Mouse (Mus musculus): ENCODE measurements around the gene Tmcc1. TPM values are rescaled to one million over a fixed set of nuclear protein-coding genes. Genes with fewer than 3 reads are reported as not detected.

Tmcc1 gene
- polyA plus RNA-seq, 1 experiment: 24.4 TPM

GRCm38 (mm10) chr6:115989607-115990006, 203.7 kb downstream of the Tmcc1 start:
- H3K27me3 ChIP-seq (ENCODE audit: control insufficient read depth, insufficient read depth, low read length): no peaks in the 10 kb centered on the region
- H3K4me1 ChIP-seq (replicated peaks; ENCODE audit: control insufficient read depth, insufficient read depth, low read length): peaks cover 85% of the 10 kb centered on the region
- no peaks in the 10 kb centered on the region for H3K36me3 ChIP-seq (ENCODE audit: control insufficient read depth, insufficient read depth, low read length)
- peak overlapping the region; percentile 99 for H3K27ac ChIP-seq (ENCODE audit: control insufficient read depth, insufficient read depth, low read length)
- H3K4me3 ChIP-seq (ENCODE audit: control insufficient read depth, insufficient read depth, low read length): peak overlapping the region; percentile 37
- peak; percentile 20; the same call in 1 of the 2 replicates for TF ChIP-seq CTCF (IDR thresholded peaks at IDR 0.05; ENCODE audit: borderline replicate concordance, control insufficient read depth, extremely low read depth, insufficient read depth, low read length, poor library complexity)
- peak; percentile 49; the same call in 1 of the 2 replicates for TF ChIP-seq POLR2A (IDR thresholded peaks at IDR 0.05; ENCODE audit: control insufficient read depth, extremely low read depth, insufficient read depth, low read length, poor library complexity)
- 6% methylated on average over 4 of the region's 4 CpGs for WGBS
- peak; percentile 84 for DNase-seq

GRCm38 (mm10) chr6:115989032-115989431, 204.3 kb downstream of the Tmcc1 start:
- DNase-seq: peak; percentile 48
- peak overlapping the region; percentile 92 for H3K27ac ChIP-seq (ENCODE audit: control insufficient read depth, insufficient read depth, low read length)
- no peaks in the 10 kb centered on the region for H3K36me3 ChIP-seq (ENCODE audit: control insufficient read depth, insufficient read depth, low read length)
- TF ChIP-seq CTCF (IDR thresholded peaks at IDR 0.05; ENCODE audit: borderline replicate concordance, control insufficient read depth, extremely low read depth, insufficient read depth, low read length, poor library complexity): no peak
- no peak for TF ChIP-seq POLR2A (IDR thresholded peaks at IDR 0.05; ENCODE audit: control insufficient read depth, extremely low read depth, insufficient read depth, low read length, poor library complexity)
- peak overlapping the region; percentile 31 for H3K4me3 ChIP-seq (ENCODE audit: control insufficient read depth, insufficient read depth, low read length)
- H3K27me3 ChIP-seq (ENCODE audit: control insufficient read depth, insufficient read depth, low read length): no peaks in the 10 kb centered on the region
- H3K4me1 ChIP-seq (replicated peaks; ENCODE audit: control insufficient read depth, insufficient read depth, low read length): peaks cover 86% of the 10 kb centered on the region
- WGBS: 64% methylated on average over 5 of the region's 5 CpGs

- Histone ChIP-seq H3K4me3 (ENCODE audit: control insufficient read depth, insufficient read depth, low read length) (no peak overlapping the region), H3K27me3 (ENCODE audit: control insufficient read depth, insufficient read depth, low read length) (no peaks in the 10 kb centered on the region), H3K27ac (ENCODE audit: control insufficient read depth, insufficient read depth, low read length) (peak overlapping the region; percentile 19; the same call in 1 of the 2 replicates), H3K36me3 (ENCODE audit: control insufficient read depth, insufficient read depth, low read length) (no peaks in the 10 kb centered on the region), H3K4me1 (replicated peaks; ENCODE audit: control insufficient read depth, insufficient read depth, low read length) (peaks cover 80% of the 10 kb centered on the region)
- 83% methylated on average over 9 of the region's 9 CpGs for WGBS
- TF ChIP-seq CTCF (IDR thresholded peaks at IDR 0.05; ENCODE audit: borderline replicate concordance, control insufficient read depth, extremely low read depth, insufficient read depth, low read length, poor library complexity): no peak
- DNase-seq: no peak
Observed at GRCm38 (mm10) chr6:115987096-115987747, 206.1 kb downstream of the Tmcc1 start.

DNA sequence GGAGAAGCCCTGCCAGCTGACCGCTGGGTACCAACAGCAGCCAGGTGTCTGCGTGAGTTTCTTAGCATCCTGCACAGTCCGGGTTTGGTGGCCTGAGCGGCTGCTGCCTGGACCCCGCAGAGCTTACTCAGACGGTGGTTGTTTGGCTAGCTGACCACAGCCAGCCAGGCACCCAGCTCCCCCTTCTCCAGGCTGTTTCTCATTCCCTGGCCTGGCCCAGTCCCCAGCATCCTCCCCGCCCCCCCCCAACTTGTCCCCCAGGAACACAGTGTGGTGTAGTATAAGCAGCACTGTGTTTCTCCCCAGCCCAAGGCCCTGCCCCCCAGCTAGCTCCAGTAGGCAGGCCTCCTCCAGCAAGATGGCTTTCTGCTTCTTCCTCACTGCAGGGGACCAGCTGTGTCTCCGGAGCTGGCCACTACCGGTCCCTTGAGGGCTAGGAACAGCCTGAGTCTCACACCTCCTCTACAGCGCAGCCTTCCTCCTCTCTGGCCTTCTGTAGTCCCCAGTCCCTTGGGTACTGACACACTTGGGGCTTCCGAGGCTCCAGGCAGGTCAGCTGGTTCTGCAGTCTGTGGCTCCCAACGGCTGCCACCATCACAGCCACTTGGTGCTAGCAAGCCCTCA, 206.7 kb downstream of the Tmcc1 start:
- WGBS: 75% methylated on average over 12 of the region's 12 CpGs
- no peaks in the 10 kb centered on the region for H3K36me3 ChIP-seq (ENCODE audit: control insufficient read depth, insufficient read depth, low read length)
- H3K27me3 ChIP-seq (ENCODE audit: control insufficient read depth, insufficient read depth, low read length): no peaks in the 10 kb centered on the region
- peak overlapping the region; percentile 19; the same call in 1 of the 2 replicates for H3K27ac ChIP-seq (ENCODE audit: control insufficient read depth, insufficient read depth, low read length)
- H3K4me3 ChIP-seq (ENCODE audit: control insufficient read depth, insufficient read depth, low read length): no peak overlapping the region
- TF ChIP-seq POLR2A (IDR thresholded peaks at IDR 0.05; ENCODE audit: control insufficient read depth, extremely low read depth, insufficient read depth, low read length, poor library complexity): no peak
- TF ChIP-seq CTCF (IDR thresholded peaks at IDR 0.05; ENCODE audit: borderline replicate concordance, control insufficient read depth, extremely low read depth, insufficient read depth, low read length, poor library complexity): no peak
- peaks cover 75% of the 10 kb centered on the region for H3K4me1 ChIP-seq (replicated peaks; ENCODE audit: control insufficient read depth, insufficient read depth, low read length)
- no peak for DNase-seq

DNA sequence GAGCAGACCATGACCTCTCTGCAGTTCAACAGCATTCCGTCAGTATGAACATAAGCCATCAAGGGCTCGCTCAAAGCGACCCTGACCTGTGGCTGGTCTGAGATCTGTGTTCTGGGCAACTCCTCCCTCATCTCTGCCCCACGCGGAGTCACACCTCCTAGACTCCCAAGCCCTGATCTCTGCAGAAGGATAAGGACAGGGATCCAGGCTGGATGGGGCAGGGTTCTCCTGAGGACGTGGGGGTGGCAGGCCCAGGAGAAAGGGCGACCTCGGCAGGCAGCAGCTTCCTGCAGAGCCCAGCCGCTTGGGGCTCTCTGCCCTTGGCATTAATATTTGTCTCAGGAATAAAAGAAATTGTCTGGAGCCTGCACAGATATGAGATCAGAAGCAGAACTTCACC, 207.7 kb downstream of the Tmcc1 start:
- Histone ChIP-seq H3K27me3 (ENCODE audit: control insufficient read depth, insufficient read depth, low read length) (no peaks in the 10 kb centered on the region), H3K36me3 (ENCODE audit: control insufficient read depth, insufficient read depth, low read length) (no peaks in the 10 kb centered on the region), H3K4me3 (ENCODE audit: control insufficient read depth, insufficient read depth, low read length) (no peak overlapping the region), H3K27ac (ENCODE audit: control insufficient read depth, insufficient read depth, low read length) (peak overlapping the region; percentile 23; the same call in 1 of the 2 replicates), H3K4me1 (replicated peaks; ENCODE audit: control insufficient read depth, insufficient read depth, low read length) (peaks cover 66% of the 10 kb centered on the region)
- TF ChIP-seq CTCF (IDR thresholded peaks at IDR 0.05; ENCODE audit: borderline replicate concordance, control insufficient read depth, extremely low read depth, insufficient read depth, low read length, poor library complexity) (no peak), POLR2A (IDR thresholded peaks at IDR 0.05; ENCODE audit: control insufficient read depth, extremely low read depth, insufficient read depth, low read length, poor library complexity) (no peak)
- WGBS: 91% methylated on average over 9 of the region's 9 CpGs
- no peak for DNase-seq

DNA sequence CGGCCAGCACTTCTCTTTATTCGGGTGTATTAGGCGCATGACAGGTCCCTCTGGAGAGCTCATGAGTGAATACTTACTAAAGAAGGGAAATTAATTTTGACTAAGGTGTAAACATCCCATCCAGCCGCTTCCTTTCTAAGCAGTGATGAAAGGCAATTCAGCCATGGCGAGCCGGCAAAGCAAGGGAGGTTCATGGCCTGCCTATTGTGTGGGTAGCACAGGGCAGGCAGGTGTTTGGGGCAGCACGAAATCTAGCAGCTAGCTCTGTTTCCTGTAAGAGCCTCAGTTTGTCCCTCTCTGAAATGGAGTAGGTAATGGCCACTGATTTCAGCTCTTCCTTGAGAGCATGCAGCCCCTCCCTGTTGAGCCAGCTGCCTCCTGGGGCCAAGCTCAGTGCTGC, 208.7 kb downstream of the Tmcc1 start:
- WGBS: 73% methylated on average over 7 of the region's 7 CpGs
- no peak for TF ChIP-seq POLR2A (IDR thresholded peaks at IDR 0.05; ENCODE audit: control insufficient read depth, extremely low read depth, insufficient read depth, low read length, poor library complexity)
- TF ChIP-seq CTCF (IDR thresholded peaks at IDR 0.05; ENCODE audit: borderline replicate concordance, control insufficient read depth, extremely low read depth, insufficient read depth, low read length, poor library complexity): no peak
- Histone ChIP-seq H3K4me3 (ENCODE audit: control insufficient read depth, insufficient read depth, low read length) (no peak overlapping the region), H3K27ac (ENCODE audit: control insufficient read depth, insufficient read depth, low read length) (no peak overlapping the region), H3K4me1 (replicated peaks; ENCODE audit: control insufficient read depth, insufficient read depth, low read length) (peaks cover 58% of the 10 kb centered on the region), H3K27me3 (ENCODE audit: control insufficient read depth, insufficient read depth, low read length) (no peaks in the 10 kb centered on the region), H3K36me3 (ENCODE audit: control insufficient read depth, insufficient read depth, low read length) (peaks cover 10% of the 10 kb centered on the region)
- DNase-seq: no peak

Measured in thymus, adult 2 months (tissue).